Mouse (Mus musculus) ovary, postnatal 10 days (tissue): ENCODE measurements around the gene Dtx1.

Experiments used
- DNase-seq: peaks from one replicate; pipeline ENCODE4 v3.0.0; 2022; ENCODE audit warnings: low spot score

The Dtx1 gene

GRCm38 (mm10) chr5:120677516-120677915 is 34.2 kb downstream of the Dtx1 start:
- DNase-seq, result no peak

GRCm38 (mm10) chr5:120674229-120675145 is 37.2 kb downstream of the Dtx1 start:
- DNase-seq, result no peak

GRCm38 (mm10) chr5:120673626-120674025 is 38.1 kb downstream of the Dtx1 start:
- DNase-seq, result no peak

- no peak for DNase-seq
Measured at GRCm38 (mm10) chr5:120671865-120672264, 39.9 kb downstream of the Dtx1 start.

DNA sequence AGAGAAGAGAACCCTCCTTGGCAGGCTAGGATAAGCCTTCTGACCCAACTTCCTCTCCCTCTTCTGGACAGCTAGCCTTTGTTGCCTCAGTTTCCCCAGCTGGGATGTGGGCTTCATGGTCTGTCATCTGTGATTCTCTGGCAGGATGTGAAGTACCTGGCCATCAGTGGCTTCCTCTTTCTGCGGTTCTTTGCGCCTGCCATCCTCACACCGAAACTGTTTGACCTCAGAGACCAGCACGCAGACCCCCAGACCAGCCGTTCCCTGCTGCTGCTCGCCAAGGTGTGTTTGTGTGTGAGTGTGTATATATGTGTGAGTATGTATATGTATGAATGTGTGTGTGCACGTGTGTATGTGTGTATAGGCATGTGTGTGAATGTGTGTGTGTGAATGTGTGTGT is 41.6 kb downstream of the Dtx1 start:
- DNase-seq, result no peak

- no peak for DNase-seq
Measured at GRCm38 (mm10) chr5:120668761-120669160, 43.0 kb downstream of the Dtx1 start.

DNA sequence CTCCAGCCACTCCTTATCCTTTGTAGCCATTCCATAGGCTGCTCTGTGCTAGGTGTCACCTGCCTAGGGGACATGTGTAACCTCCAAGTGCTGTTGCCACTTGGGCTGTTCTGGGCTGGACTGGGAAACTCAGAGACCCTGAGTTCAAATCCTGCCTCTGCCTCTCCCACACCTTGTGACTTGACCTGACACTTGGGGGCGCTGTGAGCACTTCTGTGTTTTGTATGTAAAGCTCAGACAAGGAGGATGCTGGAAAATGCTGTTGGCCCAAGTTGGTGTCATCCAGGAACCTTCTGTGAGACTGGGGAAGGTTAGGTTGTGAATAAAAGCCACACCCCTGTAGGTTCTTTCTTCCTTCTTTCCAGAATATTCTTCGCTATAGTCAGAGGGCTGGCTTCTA is 46.8 kb downstream of the Dtx1 start:
- DNase-seq, result no peak

GRCm38 (mm10) chr5:120660816-120661215 is 50.9 kb downstream of the Dtx1 start:
- DNase-seq, result no peak

GRCm38 (mm10) chr5:120656281-120656751 is 55.4 kb downstream of the Dtx1 start:
- DNase-seq, result no peak

DNA sequence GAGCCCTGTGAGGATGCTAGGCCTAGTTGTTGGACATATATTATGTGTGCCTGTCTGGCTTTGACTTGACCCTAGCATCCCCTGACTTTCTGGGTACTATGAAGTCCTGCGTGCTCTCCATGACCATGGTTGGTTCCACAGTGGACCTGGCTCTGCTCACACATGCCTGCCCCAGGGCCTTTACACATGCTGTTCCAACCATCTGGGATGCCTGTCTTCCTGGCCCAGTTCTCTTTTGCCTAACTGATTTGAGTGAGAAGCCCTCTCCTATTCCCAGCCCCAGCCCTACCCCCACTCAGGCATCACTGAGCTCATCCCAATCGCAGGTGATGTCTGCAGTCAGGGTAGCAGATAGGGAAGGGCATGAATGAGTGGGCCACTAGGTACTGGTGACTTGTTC is 57.9 kb downstream of the Dtx1 start:
- DNase-seq, result no peak

DNA sequence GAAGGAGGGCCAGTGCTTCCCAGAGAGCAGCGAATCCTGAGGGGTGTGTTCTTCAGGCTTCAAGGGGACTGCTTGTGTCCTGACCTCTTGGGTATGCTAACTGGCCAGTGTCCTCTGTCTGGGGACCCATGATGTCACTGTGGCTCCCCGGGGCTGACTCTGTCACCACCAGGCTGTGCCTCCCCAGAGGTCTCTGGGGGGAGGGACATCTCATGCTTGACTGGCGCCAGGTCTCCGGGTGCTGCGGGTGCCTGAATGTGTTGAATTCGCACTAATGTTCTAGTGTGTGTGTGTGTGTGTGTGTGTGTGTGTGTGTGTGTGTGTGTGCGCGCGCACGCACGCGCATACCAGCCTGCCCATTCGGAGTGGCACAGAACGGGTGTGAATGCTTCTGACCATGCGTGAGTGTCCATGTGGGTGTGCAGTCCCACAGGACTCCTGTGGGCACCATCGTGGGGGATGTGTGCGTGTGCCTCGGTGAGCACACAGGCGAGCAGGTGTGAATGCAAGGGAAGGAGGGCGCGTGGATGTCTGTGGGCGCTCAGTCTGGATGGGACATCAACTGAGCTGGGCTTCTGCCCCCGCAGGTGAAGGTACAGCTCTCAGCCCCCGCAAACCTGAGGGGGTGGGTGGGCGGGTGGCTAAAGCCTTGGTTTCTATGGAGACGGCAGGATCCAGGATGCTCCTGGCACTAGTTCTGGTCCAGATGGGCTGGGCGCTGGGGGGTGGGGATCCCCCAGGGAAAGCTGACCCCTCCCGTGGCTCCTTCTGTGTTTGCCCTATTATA is 58.6 kb downstream of the Dtx1 start:
- no peak for DNase-seq

- no peak for DNase-seq
Measured at GRCm38 (mm10) chr5:120651230-120651629, 60.5 kb downstream of the Dtx1 start.

GRCm38 (mm10) chr5:120649938-120650337 is 61.8 kb downstream of the Dtx1 start:
- DNase-seq, result no peak

DNA sequence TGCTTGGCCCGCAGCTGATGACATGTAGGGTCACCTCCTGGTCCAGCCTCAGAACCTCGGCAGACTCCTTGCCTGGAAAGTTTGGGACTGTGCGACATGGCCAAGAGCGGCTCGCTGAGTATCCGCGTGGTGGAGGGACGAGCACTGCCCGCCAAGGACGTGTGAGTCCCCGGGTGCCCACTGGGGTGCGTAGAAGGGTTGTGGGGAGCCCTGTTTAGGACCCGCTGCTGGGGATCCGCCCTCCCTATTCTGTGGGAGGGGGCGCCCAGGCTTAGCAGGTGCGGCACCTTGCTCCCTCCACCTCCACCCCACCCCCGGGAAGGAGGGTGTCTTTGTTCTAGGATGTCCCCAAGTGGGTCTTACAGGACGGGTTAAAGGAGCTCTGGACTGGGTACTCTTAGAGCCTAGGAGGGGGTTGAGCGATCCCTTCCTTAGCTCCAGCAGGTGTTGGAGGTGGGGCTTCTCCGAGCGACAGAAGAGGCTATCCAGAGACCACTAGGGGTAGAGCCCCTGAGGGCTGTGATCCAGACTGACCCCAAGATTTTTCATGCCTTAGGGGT is 62.3 kb downstream of the Dtx1 start:
- no peak for DNase-seq

DNA sequence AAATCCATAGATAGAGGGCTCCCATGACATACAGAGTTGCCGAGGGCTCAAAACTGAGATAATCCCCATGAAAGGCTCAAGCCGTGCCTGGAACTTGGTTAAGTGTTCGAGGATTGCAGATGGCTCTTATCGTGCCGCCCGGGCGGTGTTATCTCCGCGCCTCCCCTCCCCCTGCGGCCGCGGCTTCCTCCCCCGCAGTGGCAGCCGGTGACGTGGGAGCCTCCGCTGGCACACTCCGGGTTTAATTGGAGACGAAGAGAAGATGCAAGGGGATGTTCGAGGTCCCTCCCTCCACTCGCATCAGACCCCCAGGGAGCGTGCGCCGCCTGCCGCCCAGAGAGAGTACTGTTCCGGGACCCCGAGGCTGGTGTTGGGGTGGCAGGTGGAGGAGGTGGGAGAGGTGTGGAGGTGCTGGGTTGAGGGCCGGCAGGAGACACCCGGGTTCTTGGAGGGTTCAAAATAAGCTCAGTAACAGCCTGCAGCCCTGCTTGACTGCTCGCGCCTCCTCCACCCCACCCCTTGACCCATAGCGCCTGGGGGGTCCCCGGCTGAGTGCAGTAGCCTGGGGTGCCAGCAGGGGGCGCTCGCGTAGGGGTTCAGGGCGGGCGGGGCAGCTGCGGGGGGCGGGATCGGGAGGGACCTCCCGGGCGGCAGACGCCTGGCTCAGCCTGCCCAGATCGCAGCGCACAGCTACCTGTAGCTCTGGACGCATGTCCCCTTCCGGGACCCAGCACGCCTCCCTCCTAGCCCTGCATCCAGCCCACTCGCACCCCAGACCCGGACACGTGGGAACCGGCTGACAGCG is 63.0 kb downstream of the Dtx1 start, which contains the start of gene Rasal1:
Rasal1 (plus strand) TSS at position 244 of the 805 bp plus-strand sequence.
- no peak for DNase-seq

DNA sequence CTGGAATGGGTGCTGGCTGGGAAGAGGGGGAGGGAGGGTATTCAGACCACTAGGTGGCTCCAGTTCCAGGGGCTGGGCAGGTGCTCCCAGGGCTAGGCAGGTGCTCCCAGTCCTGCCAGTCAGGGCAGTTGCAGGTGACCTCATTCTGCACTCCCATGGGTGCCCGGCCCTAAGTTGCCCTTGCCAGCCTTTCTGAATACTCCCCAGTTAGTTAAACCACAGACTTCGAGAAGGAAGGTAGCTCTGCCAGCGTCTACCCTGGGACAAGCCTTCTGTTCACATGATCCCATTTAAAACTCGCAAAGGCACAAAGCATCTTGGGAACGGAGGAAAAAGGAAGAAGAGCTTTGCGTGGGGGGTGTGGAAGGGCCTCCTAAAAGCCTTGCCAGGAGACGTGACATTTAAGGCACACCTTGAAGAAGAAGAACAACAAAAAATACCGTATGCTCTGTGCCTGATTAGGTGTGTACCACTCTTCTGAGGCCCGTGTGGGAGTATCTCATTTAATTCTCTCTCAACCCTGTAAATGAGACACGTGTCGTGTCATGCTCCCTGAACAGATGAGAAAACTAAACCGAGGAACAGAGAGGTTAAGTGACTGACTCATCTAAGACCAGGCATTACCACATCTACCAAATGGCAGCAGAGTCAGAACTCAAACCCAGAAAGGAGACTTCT is 63.8 kb downstream of the Dtx1 start:
- DNase-seq, result no peak

- no peak for DNase-seq
Measured at GRCm38 (mm10) chr5:120647361-120647760, 64.4 kb downstream of the Dtx1 start.

DNA sequence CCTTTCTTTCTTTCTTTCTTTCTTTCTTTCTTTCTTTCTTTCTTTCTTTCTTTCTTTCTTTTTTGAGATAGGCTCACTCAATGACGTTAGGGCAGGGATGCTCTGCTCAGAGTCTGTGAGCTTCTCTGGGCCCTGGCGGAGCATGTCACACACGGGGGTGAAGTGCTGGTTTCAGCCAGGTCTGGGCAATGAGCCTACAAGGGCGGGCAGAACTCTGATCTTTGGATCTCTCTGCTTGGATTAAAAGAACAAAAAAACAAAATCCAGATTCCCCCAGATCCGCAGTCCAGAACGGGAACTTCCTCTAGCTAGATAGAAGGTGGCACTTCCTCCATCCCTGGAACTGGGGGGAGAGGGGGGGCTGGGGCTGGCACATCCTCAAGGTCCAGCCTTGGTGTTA is 65.9 kb downstream of the Dtx1 start:
- no peak for DNase-seq

DNA sequence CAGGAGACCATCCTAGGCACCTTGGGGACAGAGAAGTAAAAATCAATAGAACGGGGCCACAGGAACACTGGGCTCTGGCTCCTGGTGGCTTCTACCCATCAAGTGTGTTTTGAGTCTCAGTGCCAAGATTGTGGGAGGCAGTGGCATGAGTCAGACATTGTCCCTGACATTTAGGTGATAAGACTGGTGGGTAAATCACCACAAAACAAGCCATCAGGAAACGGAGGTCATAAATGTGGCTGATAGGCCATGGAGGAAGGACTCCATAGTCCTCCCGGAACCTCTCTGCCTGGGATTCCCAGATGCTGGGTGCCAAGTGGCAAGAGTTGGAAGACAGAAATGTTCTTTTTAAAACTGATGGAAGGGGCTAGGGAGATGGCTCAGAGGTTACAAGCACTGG is 67.5 kb downstream of the Dtx1 start:
- DNase-seq, result no peak

GRCm38 (mm10) chr5:120643365-120644085 is 68.2 kb downstream of the Dtx1 start:
- no peak for DNase-seq

DNA sequence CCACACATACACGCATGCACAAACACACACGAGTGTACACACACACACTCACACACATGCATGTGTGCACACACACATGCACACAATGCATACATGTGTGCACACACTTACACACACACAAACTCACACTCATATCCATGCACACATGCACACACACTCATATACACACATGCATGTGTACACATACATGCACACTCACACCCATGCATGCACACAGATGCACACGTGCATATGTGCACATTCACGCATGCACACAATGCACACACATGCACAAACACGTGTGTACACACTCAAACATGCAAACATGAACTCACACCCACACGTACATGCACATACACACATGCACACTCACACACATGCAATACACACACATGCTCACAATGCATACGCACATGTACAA is 71.6 kb downstream of the Dtx1 start:
- DNase-seq, result no peak
